Mouse (Mus musculus) CH12.LX (cell line): ENCODE results near the gene Exosc2. TPM values are rescaled to one million over a fixed set of nuclear protein-coding genes. Genes with fewer than 3 reads are reported as not detected.

Source experiments
- DNase-seq: peaks from one replicate; pipeline ENCODE4 v3.0.0-alpha.2; 2013; ENCODE audit errors: extremely low read depth
- H3K27ac ChIP-seq: 2 replicates; pipeline ENCODE4 v1.5.1; 2012; ENCODE audit warnings: low read depth, mild to moderate bottlenecking, control low read depth, moderate library complexity; ENCODE audit not compliant: insufficient read depth
- H3K27me3 ChIP-seq: replicated peaks from 2 replicates; pipeline ENCODE3; 2012; ENCODE audit warnings: inconsistent platforms
- H3K36me3 ChIP-seq, 2 experiments: replicated peaks in 1 of 2; 2 replicates each; pipeline versions ENCODE3 to v1.6.1; 2012; ENCODE audit warnings: inconsistent platforms in 1 of 2, low read length in 1 of 2, mild to moderate bottlenecking in 1 of 2, mixed read lengths in 1 of 2, moderate library complexity in 1 of 2; ENCODE audit not compliant: control insufficient read depth in 1 of 2, insufficient read depth in 1 of 2
- H3K4me1 ChIP-seq, 2 experiments: 2 replicates each; pipeline ENCODE4 v1.6.1; 2012; ENCODE audit warnings: inconsistent platforms in 1 of 2, moderate library complexity in 1 of 2; ENCODE audit not compliant: insufficient read depth in 2 of 2, control insufficient read depth in 1 of 2
- H3K4me2 ChIP-seq: 2 replicates; pipeline ENCODE4 v1.6.1; 2012; ENCODE audit warnings: low read depth, mild to moderate bottlenecking, control low read depth; ENCODE audit not compliant: poor library complexity, insufficient read depth, severe bottlenecking
- H3K4me3 ChIP-seq, 3 experiments: fragments of 150-350 bp in 1 of 3; sonication (generic) in 1 of 3; replicated peaks in 1 of 3; 2 replicates each; pipeline versions ENCODE3 to v1.5.1; 2011 to 2012; ENCODE audit warnings: low read depth in 2 of 3, low read length in 2 of 3, mild to moderate bottlenecking in 2 of 3, moderate library complexity in 2 of 3, control low read depth in 1 of 3, improper control_type of control experiment in 1 of 3, inconsistent platforms in 1 of 3, mixed read lengths in 1 of 3; ENCODE audit not compliant: poor library complexity in 1 of 3
- H3K79me2 ChIP-seq: replicated peaks from 2 replicates; pipeline ENCODE4 v1.6.1; 2012; ENCODE audit warnings: mild to moderate bottlenecking, moderate library complexity; ENCODE audit not compliant: control insufficient read depth, poor library complexity, insufficient read depth, severe bottlenecking; ENCODE audit errors: extremely low read depth
- H3K9ac ChIP-seq: 2 replicates; pipeline ENCODE4 v1.6.1; 2012; ENCODE audit warnings: low read depth, mild to moderate bottlenecking, control low read depth, moderate library complexity; ENCODE audit not compliant: insufficient read depth
- H3K9me3 ChIP-seq: replicated peaks from 2 replicates; pipeline ENCODE3; 2012; ENCODE audit warnings: low read length, inconsistent platforms, mixed read lengths
- BHLHE40 ChIP-seq: IDR thresholded peaks from 2 replicates; pipeline ENCODE4 v1.6.1; 2011; ENCODE audit warnings: mild to moderate bottlenecking, low read depth, low read length, improper control_type of control experiment
- CHD1 ChIP-seq: IDR thresholded peaks from 2 replicates; pipeline ENCODE4 v1.6.1; 2012; ENCODE audit warnings: low read depth, low read length, improper control_type of control experiment, inconsistent platforms
- CHD2 ChIP-seq: IDR thresholded peaks from 2 replicates; pipeline ENCODE4 v1.6.1; 2011; ENCODE audit warnings: low read length, improper control_type of control experiment
- CTCF ChIP-seq, 2 experiments: IDR thresholded peaks in 1 of 2; conservative IDR thresholded peaks in 1 of 2; 2 replicates each; pipeline ENCODE4 v1.5.1; 2011 to 2012; ENCODE audit warnings: low read depth in 2 of 2, low read length in 2 of 2, improper control_type of control experiment in 1 of 2, inconsistent platforms in 1 of 2, mild to moderate bottlenecking in 1 of 2, moderate library complexity in 1 of 2
- E2F4 ChIP-seq: IDR thresholded peaks from 2 replicates; pipeline ENCODE4 v1.6.1; 2011; ENCODE audit warnings: low read depth, low read length, improper control_type of control experiment; ENCODE audit not compliant: insufficient replicate concordance
- ELF1 ChIP-seq: IDR thresholded peaks from 2 replicates; pipeline ENCODE4 v1.6.1; 2014; ENCODE audit warnings: low read depth, mild to moderate bottlenecking, inconsistent platforms, low read length, improper control_type of control experiment
- EP300 ChIP-seq: IDR thresholded peaks from 2 replicates; pipeline ENCODE4 v1.6.1; 2011; ENCODE audit warnings: low read length, improper control_type of control experiment
- ETS1 ChIP-seq: conservative IDR thresholded peaks from 2 replicates; pipeline ENCODE4 v1.6.1; 2012; ENCODE audit warnings: low read depth, mild to moderate bottlenecking, inconsistent platforms, low read length, improper control_type of control experiment, moderate library complexity
- GABPA ChIP-seq: IDR thresholded peaks from 2 replicates; pipeline ENCODE4 v1.6.1; 2012; ENCODE audit warnings: low read depth, low read length, improper control_type of control experiment, inconsistent platforms; ENCODE audit not compliant: insufficient replicate concordance
- JUN ChIP-seq: IDR thresholded peaks from 2 replicates; pipeline ENCODE4 v1.6.1; 2011; ENCODE audit warnings: low read depth, mild to moderate bottlenecking, low read length, improper control_type of control experiment, moderate library complexity; ENCODE audit not compliant: insufficient read depth
- MAX ChIP-seq: IDR thresholded peaks from 2 replicates; pipeline ENCODE4 v1.6.1; 2011; ENCODE audit warnings: low read length, improper control_type of control experiment
- MAZ ChIP-seq: IDR thresholded peaks from 2 replicates; pipeline ENCODE4 v1.6.1; 2012; ENCODE audit warnings: low read depth, mild to moderate bottlenecking, inconsistent platforms, low read length, improper control_type of control experiment, moderate library complexity
- MEF2A ChIP-seq: IDR thresholded peaks from 2 replicates; pipeline ENCODE4 v1.6.1; 2014; ENCODE audit warnings: low read depth, mild to moderate bottlenecking, inconsistent platforms, low read length, improper control_type of control experiment, borderline replicate concordance
- MXI1 ChIP-seq: IDR thresholded peaks from 2 replicates; pipeline ENCODE4 v1.6.1; 2011; ENCODE audit warnings: mild to moderate bottlenecking, low read depth, low read length, improper control_type of control experiment
- NRF1 ChIP-seq: IDR thresholded peaks from 2 replicates; pipeline ENCODE4 v1.6.1; 2014; ENCODE audit warnings: low read depth, mild to moderate bottlenecking, inconsistent platforms, low read length, improper control_type of control experiment, moderate library complexity
- PAX5 ChIP-seq: IDR thresholded peaks from 2 replicates; pipeline ENCODE4 v1.6.1; 2012; ENCODE audit warnings: low read length, inconsistent platforms, mixed read lengths
- POLR2AphosphoS2 ChIP-seq: IDR thresholded peaks from 2 replicates; pipeline ENCODE4 v1.6.1; 2011; ENCODE audit warnings: low read depth, low read length, improper control_type of control experiment
- SIN3A ChIP-seq: IDR thresholded peaks from 2 replicates; pipeline ENCODE4 v1.6.1; 2012; ENCODE audit warnings: low read length, improper control_type of control experiment, inconsistent platforms
- TBP ChIP-seq: conservative IDR thresholded peaks from 2 replicates; pipeline ENCODE4 v1.6.1; 2011; ENCODE audit warnings: low read depth, low read length, improper control_type of control experiment
- TCF12 ChIP-seq: IDR thresholded peaks from 2 replicates; pipeline ENCODE4 v1.6.1; 2014; ENCODE audit warnings: low read depth, mild to moderate bottlenecking, inconsistent platforms, low read length, improper control_type of control experiment
- USF2 ChIP-seq: conservative IDR thresholded peaks from 2 replicates; pipeline ENCODE4 v1.6.1; 2011; ENCODE audit warnings: low read depth, low read length, improper control_type of control experiment
- ZC3H11A ChIP-seq: IDR thresholded peaks from 2 replicates; pipeline ENCODE4 v1.6.1; 2012; ENCODE audit warnings: low read depth, mild to moderate bottlenecking, inconsistent platforms, low read length, improper control_type of control experiment
- ZMIZ1 ChIP-seq: IDR thresholded peaks from 2 replicates; pipeline ENCODE4 v1.6.1; 2012; ENCODE audit warnings: low read depth, mild to moderate bottlenecking, inconsistent platforms, low read length, improper control_type of control experiment
- ZNF384 ChIP-seq: IDR thresholded peaks from 2 replicates; pipeline ENCODE4 v1.6.1; 2012; ENCODE audit warnings: low read depth, low read length, improper control_type of control experiment, inconsistent platforms
- dilution Hi-C: fragments of 300-500 bp; cut with MboI; formaldehyde crosslinking; loops from 2 replicates; pipeline ENCODE4 v1.14.3; 2020; ENCODE audit warnings: low sequenced_read_pairs; ENCODE audit not compliant: extremely low pct_unique_long_range_greater_than_20kb, extremely low pct_ligation_motif_present
- in situ Hi-C: fragments of 300-500 bp; cut with MboI; formaldehyde crosslinking; loops from 3 replicates; pipeline ENCODE4 v1.14.3; 2019; ENCODE audit warnings: low sequenced_read_pairs, low pct_ligation_motif_present, low pct_unique_long_range_greater_than_20kb, mixed read lengths
- polyA plus RNA-seq: library from polyadenylated mRNA; unstranded; fragments of >175 nt; gene quantifications from 2 replicates; pipeline ENCODE4 v1.2.1, GENCODE M21; 2012; ENCODE audit warnings: low read depth; ENCODE audit not compliant: insufficient read length
- total RNA-seq, 2 experiments: library from RNA; depleted of rRNA; stranded (reverse); fragments of 300-350 nt in 1 of 2; fragments of >200 nt in 1 of 2; gene quantifications; 2 replicates each; pipeline ENCODE4 v1.2.3; 2012 to 2014

Exosc2 gene
- total and polyA plus RNA-seq, 3 experiments = 104 to 167 (median 110) TPM

DNA sequence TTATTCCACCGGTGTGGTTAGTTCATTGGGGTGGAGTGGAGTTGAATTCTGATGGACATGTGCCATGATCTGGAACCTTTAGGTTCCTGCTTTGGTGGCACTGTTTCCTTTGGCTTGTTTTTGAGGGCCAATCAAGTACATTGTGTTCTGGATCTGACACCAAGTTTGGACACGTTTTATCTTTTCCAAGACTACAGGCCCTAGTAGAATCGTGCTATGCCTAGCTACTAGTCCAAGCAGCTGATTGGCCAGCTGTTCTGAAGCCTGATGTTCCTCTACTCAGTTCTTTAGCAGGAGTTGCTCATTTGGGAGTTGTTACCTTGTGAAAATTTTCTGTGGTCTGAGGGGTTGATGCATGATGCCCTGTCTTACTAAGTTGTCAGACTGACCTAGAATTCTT is 43.3 kb downstream of the Exosc2 start:
- no peaks in the 10 kb centered on the region for H3K27me3 ChIP-seq
- no peaks in the 10 kb centered on the region for H3K79me2 ChIP-seq
- peaks cover 0 to 38% of the 10 kb centered on the region in 2 experiments for H3K36me3 ChIP-seq
- TF ChIP-seq NRF1 (no peak), EP300 (no peak), E2F4 (no peak), MXI1 (no peak), TCF12 (no peak), BHLHE40 (no peak), MAX (no peak), JUN (no peak), MEF2A (no peak), ELF1 (no peak), CTCF (conservative IDR thresholded peaks at IDR 0.05 in 1 of 2, IDR thresholded peaks at IDR 0.05 in 1 of 2; ENCODE audit: low read depth in 2 of 2, low read length in 2 of 2) (no peak), PAX5 (no peak), ZMIZ1 (no peak), SIN3A (no peak), TBP (no peak), CHD2 (no peak), GABPA (no peak)
- dilution Hi-C loops (no loop called here), in situ Hi-C loops (no loop called here)
- H3K9me3 ChIP-seq = no peaks in the 10 kb centered on the region
- H3K27ac ChIP-seq = no peak overlapping the region
- H3K4me2 ChIP-seq = no peak overlapping the region
- DNase-seq = no peak
- no peak overlapping the region for H3K4me3 ChIP-seq
- H3K4me1 ChIP-seq = peaks cover 0 to 6% of the 10 kb centered on the region in 2 experiments; a peak in 2 of 4 replicates
- no peak overlapping the region for H3K9ac ChIP-seq

DNA sequence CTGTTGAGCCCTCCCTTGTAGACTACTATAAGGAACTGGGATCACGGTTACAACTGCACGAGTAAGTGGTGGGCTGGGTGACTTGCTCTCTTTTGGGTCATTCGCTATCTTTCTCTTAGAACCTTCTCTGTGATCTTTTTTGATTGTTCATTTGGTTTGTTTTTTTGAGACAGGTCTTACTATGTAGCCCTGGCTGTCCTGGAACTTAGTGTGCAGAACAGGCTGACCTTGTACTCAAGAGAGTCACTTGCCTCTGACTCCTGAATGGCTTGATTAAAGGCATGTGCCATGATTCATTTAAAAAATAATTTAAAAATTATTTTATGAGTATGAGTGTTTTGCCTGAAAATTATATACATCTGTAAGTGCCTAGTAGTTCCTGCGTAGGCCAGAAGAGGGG is 44.3 kb downstream of the Exosc2 start:
- dilution Hi-C loops (no loop called here), in situ Hi-C loops (no loop called here)
- H3K9ac ChIP-seq = no peak overlapping the region
- DNase-seq = no peak
- H3K36me3 ChIP-seq = peaks cover 0 to 34% of the 10 kb centered on the region in 2 experiments
- H3K4me1 ChIP-seq = peaks cover 0 to 6% of the 10 kb centered on the region in 2 experiments; a peak in 2 of 4 replicates
- H3K4me2 ChIP-seq = no peak overlapping the region
- no peak overlapping the region for H3K27ac ChIP-seq
- TF ChIP-seq MEF2A (no peak), GABPA (no peak), POLR2AphosphoS2 (no peak), ETS1 (no peak), CHD2 (no peak), CHD1 (no peak), ZMIZ1 (no peak), ZC3H11A (no peak), JUN (no peak), ZNF384 (no peak), USF2 (no peak), MAZ (no peak)
- H3K27me3 ChIP-seq = no peaks in the 10 kb centered on the region
- H3K4me3 ChIP-seq = no peak overlapping the region
- H3K9me3 ChIP-seq = no peaks in the 10 kb centered on the region
- no peaks in the 10 kb centered on the region for H3K79me2 ChIP-seq
